Mouse (Mus musculus) cerebellum, adult 2 months (tissue): ENCODE data around the gene Brsk1. TPM values are rescaled to one million over a fixed set of nuclear protein-coding genes. Genes with fewer than 3 reads are reported as not detected.

Experiments
- DNase-seq, 2 experiments: peaks; one replicate each; pipeline ENCODE4 v3.0.0; 2021
- H3K27ac ChIP-seq: fragments of 200-500 bp; 2 replicates; pipeline ENCODE4 v1.5.1; 2012; ENCODE audit warnings: low read length, control low read depth, inconsistent platforms; ENCODE audit not compliant: insufficient read depth
- H3K27me3 ChIP-seq: fragments of 200-500 bp; 2 replicates; pipeline ENCODE4 v1.6.1; 2012; ENCODE audit warnings: inconsistent platforms, mild to moderate bottlenecking, low read length, moderate library complexity; ENCODE audit not compliant: control insufficient read depth, insufficient read depth
- H3K4me1 ChIP-seq: fragments of 200-500 bp; 2 replicates; pipeline ENCODE4 v1.6.1; 2011; ENCODE audit warnings: low read length; ENCODE audit not compliant: control insufficient read depth, insufficient read depth
- H3K4me3 ChIP-seq: fragments of 200-500 bp; replicated peaks from 2 replicates; pipeline ENCODE3; 2011; ENCODE audit warnings: mild to moderate bottlenecking, low read depth, low read length, control low read depth; ENCODE audit not compliant: insufficient read depth
- CTCF ChIP-seq: fragments of 200-500 bp; IDR thresholded peaks from 2 replicates; pipeline ENCODE4 v1.5.1; 2011; ENCODE audit warnings: low read depth, mild to moderate bottlenecking, control low read depth, low read length, moderate library complexity, borderline replicate concordance; ENCODE audit not compliant: insufficient read depth
- POLR2A ChIP-seq: fragments of 200-500 bp; IDR thresholded peaks from 2 replicates; pipeline ENCODE4 v1.6.1; 2011; ENCODE audit warnings: low read length, control low read depth, borderline replicate concordance; ENCODE audit not compliant: insufficient read depth
- WGBS: fragments of 180-500 bp; shearing (Covaris S2); methylation state at CpG from one replicate; pipeline ENCODE4 v1.1.7; 2018; 5-methylcytosine and 5-hydroxymethylcytosine counted together
- polyA plus RNA-seq: library from polyadenylated mRNA; depleted of rRNA; stranded (reverse); fragments of >200 nt; gene quantifications from 2 replicates; pipeline ENCODE4 v1.2.3, GENCODE M21; 2012; rRNA removed

The Brsk1 gene
- polyA plus RNA-seq, 1 experiment: 182 TPM

DNA sequence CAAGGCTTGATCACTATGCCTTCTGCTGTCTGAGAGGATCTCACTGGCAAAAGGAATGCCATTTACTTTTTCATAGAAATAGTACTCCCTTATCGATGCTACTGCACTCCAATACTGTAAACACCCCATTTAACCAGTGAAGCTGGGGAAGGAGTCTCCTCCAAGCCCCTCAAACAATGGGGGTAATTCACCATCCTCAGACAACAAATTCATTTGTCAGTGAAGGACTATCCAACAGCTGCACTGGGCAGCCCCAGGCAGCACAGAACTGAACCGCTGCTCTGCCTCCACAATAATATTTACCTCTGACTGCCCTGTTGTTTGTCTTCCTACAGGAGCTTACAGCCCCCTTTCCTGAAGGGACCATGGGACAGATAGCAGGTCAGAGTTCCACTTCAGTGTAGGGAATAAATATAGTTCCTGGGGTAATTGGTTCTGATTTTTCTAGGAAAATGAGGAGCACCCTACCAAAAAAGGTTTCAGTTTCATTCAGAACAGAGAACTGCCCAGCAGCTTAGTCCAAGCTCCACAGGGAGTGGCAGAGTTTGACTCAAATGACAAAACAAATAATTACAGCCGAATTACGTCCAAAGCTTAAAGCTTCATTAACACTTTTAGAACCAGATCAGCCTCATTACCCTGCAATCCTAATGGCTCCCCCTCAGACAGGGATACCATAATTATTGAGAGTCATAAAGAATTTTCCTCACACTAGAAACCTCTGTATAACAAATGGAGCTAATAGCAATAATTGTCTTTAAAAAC, 74.7 kb downstream of the Brsk1 start:
- H3K27me3 ChIP-seq: no peaks in the 10 kb centered on the region
- TF ChIP-seq CTCF: no peak
- no peak for TF ChIP-seq POLR2A
- no peak overlapping the region; the same call in 1 of the 2 replicates for H3K27ac ChIP-seq
- WGBS: 25% methylated on average over 4 of the region's 4 CpGs
- H3K4me3 ChIP-seq: no peak overlapping the region
- H3K4me1 ChIP-seq: no peaks in the 10 kb centered on the region
- no peak for DNase-seq

Other genes starting within 250 kb of the Brsk1 start
- 32.7 and 33.0 TPM in 2 replicates for gene Rdh13, start 245.0 kb upstream of the Brsk1 start, polyA plus RNA-seq
- gene Eps8l1, start 229.9 kb upstream of the Brsk1 start, polyA plus RNA-seq: 10.6 and 20.6 TPM in 2 replicates
- 111 and 120 TPM in 2 replicates for gene Ppp1r12c, start 188.9 kb upstream of the Brsk1 start, polyA plus RNA-seq
- 2.9 and 6.7 TPM in 2 replicates for gene Tnnt1, start 174.2 kb upstream of the Brsk1 start, polyA plus RNA-seq
- 5.4 and 9.5 TPM in 2 replicates for gene Tnni3, start 166.4 kb upstream of the Brsk1 start, polyA plus RNA-seq
- gene Dnaaf3, start 158.2 kb upstream of the Brsk1 start, polyA plus RNA-seq: 1.1 and 1.4 TPM in 2 replicates
- 16.9 and 19.0 TPM in 2 replicates for gene Syt5, start 143.1 kb upstream of the Brsk1 start, polyA plus RNA-seq
- gene Ptprh, start 86.6 kb upstream of the Brsk1 start, polyA plus RNA-seq: 1.4 TPM in 2 replicates
- 45.2 and 47.9 TPM in 2 replicates for gene Tmem86b, start 59.2 kb upstream of the Brsk1 start, polyA plus RNA-seq
- 130 and 136 TPM in 2 replicates for gene Ppp6r1, start 31.6 kb upstream of the Brsk1 start, polyA plus RNA-seq
- 94.5 and 96.8 TPM in 2 replicates for gene Hspbp1, start 5.5 kb upstream of the Brsk1 start, polyA plus RNA-seq
- not detected in 2 replicates for gene Tmem150b, start 34.6 kb downstream of the Brsk1 start, polyA plus RNA-seq
- gene Kmt5c, start 49.5 kb downstream of the Brsk1 start, polyA plus RNA-seq: 81.5 and 89.6 TPM in 2 replicates
- gene Cox6b2, start 62.5 kb downstream of the Brsk1 start, polyA plus RNA-seq: 41.9 and 44.4 TPM in 2 replicates
- not detected in 2 replicates for gene Fam71e2, start 80.7 kb downstream of the Brsk1 start, polyA plus RNA-seq
- 1.2 TPM in 2 replicates for gene Il11, start 92.3 kb downstream of the Brsk1 start, polyA plus RNA-seq
- not detected in 2 replicates for gene Tmem190, start 92.3 kb downstream of the Brsk1 start, polyA plus RNA-seq
- gene Tmem238, start 99.1 kb downstream of the Brsk1 start, polyA plus RNA-seq: 13.2 and 15.6 TPM in 2 replicates
- gene Rpl28, start 102.3 kb downstream of the Brsk1 start, polyA plus RNA-seq: 268 and 296 TPM in 2 replicates
- gene Ube2s, start 122.0 kb downstream of the Brsk1 start, polyA plus RNA-seq: 179 and 211 TPM in 2 replicates
- 21.0 and 22.7 TPM in 2 replicates for gene Shisa7, start 154.1 kb downstream of the Brsk1 start, polyA plus RNA-seq
- gene Isoc2b, start 179.7 kb downstream of the Brsk1 start, polyA plus RNA-seq: 11.1 and 13.6 TPM in 2 replicates
- 17.4 and 17.7 TPM in 2 replicates for gene Isoc2a, start 186.5 kb downstream of the Brsk1 start, polyA plus RNA-seq
- 0.59 and 0.61 TPM in 2 replicates for gene Gm36210, start 215.9 kb downstream of the Brsk1 start, polyA plus RNA-seq
- 9.8 and 10.4 TPM in 2 replicates for gene Zfp628, start 224.6 kb downstream of the Brsk1 start, polyA plus RNA-seq
- 33.5 and 37.5 TPM in 2 replicates for gene Nat14, start 231.4 kb downstream of the Brsk1 start, polyA plus RNA-seq
- gene Ssc5d, start 235.2 kb downstream of the Brsk1 start, polyA plus RNA-seq: 1.9 TPM in 2 replicates